Mouse (Mus musculus): ENCODE data around the gene Smim7.

The Smim7 gene

GRCm38 (mm10) chr8:72570633-72571610 lies at the start of gene Smim7:
TSS of gene Smim7 (minus strand) at chr8:72571088.
- peak; percentile 99 for DNase-seq

- peak; percentile 79 for DNase-seq
Measured at GRCm38 (mm10) chr8:72590198-72590597, 19.3 kb upstream of the Smim7 start.

DNA sequence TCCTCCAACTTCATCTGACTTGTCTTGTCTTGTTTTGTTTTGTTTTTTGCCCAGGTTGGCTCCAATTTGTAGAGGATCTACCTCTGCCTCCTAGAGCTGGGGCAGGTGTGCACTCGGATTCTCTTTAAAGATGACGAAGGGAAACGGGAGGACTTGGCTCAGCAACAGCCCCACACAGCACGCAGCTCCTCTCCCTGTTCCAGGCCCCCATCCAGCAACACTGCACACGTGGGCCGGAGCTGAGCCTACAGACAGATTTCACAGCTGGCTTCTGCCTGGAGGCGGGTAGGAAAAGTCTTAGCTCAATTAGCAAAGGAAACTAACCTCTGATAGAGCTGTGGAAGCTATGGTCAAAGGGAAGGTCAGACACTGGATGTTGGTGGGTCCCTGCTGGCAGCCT lies 18.4 kb upstream of the Smim7 start:
- DNase-seq = peak; percentile 31

DNA sequence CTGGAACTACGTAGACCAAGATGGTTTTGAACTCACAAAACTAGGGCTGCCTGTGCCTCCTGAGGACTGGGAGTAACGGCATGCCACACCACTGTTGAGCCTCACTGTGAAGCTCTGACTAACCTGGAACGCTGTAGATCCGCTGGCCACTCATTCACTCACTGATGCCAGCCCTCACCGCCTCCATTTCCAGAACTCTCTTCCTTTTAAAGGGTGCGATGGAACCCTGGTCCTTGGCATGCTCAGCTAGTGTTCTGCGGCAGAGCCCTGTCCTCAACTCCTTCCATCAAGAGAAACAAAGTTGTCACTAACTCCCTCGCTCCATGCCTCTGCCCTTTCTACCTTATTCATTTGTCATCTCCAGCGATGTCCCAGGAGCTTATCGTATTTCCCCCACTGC lies 18.0 kb upstream of the Smim7 start:
- DNase-seq = no peak

DNA sequence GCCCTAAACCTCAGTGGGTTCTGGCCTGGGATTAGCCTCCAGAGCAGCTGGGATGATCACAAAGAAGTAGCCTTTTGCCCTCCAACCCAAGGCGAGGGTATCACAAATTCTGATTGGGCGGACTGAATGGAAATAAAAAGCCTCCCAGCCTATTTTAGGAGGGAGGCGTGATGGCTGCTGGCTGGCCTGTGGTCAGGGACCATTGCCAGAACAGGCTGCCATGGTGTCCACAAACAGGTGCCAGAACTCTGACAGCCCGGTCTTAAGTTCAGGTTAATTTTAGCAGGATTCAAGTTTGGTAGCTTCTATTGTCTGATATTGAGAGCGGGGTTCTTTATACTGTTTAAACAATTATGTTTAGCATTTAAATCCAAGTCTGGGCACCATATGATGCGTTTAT lies 16.9 kb upstream of the Smim7 start:
- peak; percentile 32 for DNase-seq

DNA sequence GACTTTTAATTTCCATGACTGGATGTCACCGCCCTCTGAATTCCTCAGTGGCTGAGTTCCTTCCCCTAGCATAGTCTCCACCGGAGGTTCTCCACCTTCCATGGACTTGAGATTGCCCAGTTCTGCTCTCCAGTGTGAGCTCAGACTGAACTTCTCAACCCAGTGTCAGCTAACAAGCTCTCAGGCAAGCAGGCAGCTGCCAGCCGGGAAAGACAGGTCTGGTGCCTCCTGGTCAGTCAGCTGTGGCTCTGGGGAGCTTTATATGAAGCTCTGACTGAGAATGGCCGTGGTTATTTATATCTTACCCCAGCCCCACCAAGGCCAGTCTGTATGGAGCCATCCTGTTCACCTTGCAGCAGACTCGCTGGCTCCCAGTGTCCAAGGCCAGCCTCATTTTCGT lies 13.5 kb upstream of the Smim7 start:
- no peak for DNase-seq

DNA sequence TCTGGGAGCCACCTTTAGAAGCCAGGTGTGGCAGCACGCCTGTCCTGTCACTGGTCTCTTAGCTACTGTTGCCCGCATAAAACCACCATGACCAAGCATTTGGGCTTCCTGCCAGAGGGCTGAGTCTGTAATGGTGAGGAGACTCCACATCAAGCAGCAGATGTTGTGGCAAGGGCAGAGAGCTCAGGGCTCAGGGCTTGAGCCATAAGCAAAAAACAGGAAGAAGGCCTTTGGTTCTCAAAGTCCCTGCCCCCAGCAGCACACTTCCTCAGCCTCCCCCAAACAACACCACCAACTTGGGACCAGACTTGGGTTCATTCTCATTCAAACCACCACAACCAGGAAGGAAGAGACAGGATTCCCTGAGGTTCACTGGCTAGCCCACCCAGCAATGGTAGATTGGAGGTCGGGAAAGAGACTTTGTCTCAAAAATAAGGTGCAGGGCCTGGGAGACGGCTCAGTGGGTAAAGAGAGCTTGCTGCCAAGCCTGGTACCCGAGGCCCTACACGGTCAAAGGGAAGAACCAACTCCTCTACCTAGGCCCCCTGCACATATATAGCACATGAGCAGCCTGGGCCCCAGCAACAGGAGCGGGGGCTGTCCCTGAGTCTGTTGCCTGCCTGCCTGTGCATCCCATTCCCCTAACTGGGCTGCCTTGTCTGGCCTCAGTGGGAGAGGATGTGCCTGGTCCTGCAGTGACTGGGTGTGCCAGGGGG lies 12.3 kb upstream of the Smim7 start:
- DNase-seq = peak; percentile 73

DNA sequence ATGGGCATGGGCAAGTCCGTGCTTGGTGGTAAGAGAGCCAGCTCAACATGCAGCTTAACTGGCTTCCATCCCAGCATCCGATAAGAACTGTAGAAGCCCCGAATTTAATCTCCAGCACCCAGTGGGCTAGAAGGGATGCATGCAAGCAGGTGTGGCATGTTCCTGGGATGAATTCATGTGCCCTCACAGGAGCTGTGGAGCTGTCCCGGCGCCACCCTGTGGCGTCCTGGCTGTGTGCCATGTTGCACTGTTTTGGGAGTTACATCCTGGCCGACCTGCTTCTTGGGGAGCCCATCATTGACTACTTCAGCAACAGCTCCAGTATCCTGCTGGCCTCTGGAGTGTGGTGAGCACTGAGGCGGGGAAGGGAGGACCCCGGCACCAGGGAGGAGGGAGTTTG lies 8.5 kb upstream of the Smim7 start:
- no peak for DNase-seq

GRCm38 (mm10) chr8:72577941-72578340 lies 7.1 kb upstream of the Smim7 start:
- DNase-seq = no peak

GRCm38 (mm10) chr8:72577266-72577665 lies 6.4 kb upstream of the Smim7 start:
- no peak for DNase-seq

GRCm38 (mm10) chr8:72575915-72576314 lies 5.0 kb upstream of the Smim7 start:
- no peak for DNase-seq

DNA sequence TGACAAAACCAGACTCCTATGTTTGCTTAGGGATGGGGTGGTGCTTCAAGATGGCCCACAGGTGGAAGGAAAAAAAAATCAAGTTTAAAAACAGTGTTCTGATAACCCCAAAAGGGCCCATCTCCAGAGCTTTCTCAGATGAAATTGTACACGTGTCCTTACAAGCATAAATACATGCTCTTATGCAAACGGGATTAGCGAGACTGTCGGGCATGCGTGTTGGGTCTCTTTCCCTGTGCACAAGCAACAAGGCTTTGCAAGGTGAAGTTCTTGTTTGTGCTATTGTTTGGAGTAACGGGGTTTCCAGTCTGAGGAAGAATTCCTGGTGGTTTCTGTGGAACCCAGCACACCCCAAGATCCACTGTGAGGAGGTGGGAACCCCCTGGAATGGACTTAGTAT lies 2.6 kb upstream of the Smim7 start:
- DNase-seq = no peak

DNA sequence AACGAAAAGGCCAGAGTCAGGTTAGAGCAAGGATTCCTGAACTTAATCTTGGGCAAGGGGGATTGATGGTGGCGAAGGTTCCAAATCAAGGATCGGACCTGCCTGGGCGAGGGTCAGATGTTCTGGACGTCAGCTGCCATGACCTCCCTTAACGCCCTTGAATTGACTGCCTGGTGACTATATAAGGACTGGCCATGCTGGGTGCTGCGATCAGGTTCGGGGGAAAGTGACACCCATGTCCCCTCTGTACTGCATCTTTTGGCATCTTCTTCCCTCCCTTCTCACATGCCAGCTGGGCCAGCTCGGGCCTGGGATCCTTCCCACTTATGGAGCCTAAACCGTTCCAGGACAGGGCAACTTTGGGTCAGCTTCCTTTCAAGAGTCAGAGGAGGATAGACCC lies 1.6 kb upstream of the Smim7 start:
- DNase-seq = no peak

GRCm38 (mm10) chr8:72571611-72572473 lies 954 bp upstream of the Smim7 start, which contains the start of gene Tmem38a:
TSS of gene Tmem38a (plus strand) at chr8:72572055.
- DNase-seq = peak; percentile 79

GRCm38 (mm10) chr8:72565970-72566369 lies 4.9 kb downstream of the Smim7 start:
- DNase-seq = no peak

GRCm38 (mm10) chr8:72561111-72561689 lies 9.7 kb downstream of the Smim7 start:
- DNase-seq = no peak

DNA sequence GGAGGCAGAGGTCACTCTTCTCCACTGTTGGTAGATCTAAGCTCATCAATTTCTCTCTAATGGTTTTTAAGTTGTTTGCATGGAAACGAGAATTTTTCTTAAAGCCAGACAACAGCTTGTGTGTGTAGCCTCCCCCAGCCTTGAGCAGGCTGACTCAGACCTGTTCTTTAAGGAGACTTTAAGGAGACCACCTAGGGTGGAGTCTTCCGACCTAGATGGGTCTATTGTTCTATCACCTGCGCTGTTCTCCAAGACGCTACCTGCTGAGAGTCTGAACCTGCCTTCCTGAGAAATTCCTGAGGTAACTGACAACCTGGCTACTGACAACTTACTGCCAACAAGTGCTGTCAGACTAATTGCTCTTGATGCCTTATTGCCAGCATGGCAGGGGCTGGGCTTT lies 15.1 kb downstream of the Smim7 start:
- no peak for DNase-seq

DNA sequence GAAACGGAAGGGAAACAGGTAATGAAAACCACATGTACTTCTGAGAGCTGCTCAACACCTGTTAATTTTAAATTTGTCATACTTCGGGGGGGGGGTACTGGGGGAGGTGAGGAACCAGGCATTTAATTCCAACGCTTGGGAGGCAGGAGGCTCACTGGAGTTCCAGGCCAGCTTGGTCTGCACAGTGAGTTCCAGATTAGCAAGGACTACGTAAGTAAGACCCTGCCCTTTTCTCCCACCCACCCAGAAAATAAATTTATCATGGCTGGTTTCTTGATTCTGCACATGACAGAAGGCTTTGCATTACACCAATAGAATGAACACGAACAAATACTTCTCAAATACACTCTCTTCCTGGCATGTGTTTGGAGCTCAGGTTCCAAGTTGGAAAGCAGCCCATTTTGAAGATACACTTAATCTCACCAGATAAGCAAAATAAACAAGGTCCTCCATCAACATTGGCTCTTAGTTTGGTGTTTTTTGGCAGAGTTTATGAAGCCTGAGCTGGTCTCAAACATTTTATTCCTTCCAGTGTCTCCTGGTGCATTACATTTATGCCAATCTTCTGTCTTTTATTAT lies 21.5 kb downstream of the Smim7 start:
- peak; percentile 87 for DNase-seq

GRCm38 (mm10) chr8:72548644-72549313 lies 22.1 kb downstream of the Smim7 start:
- peak; percentile 28 for DNase-seq

- DNase-seq = peak; percentile 98
Measured at GRCm38 (mm10) chr8:72547802-72548643, 22.9 kb downstream of the Smim7 start, which contains the start of gene Med26. TSS of gene Med26 (minus strand) at chr8:72548270.
